Mouse (Mus musculus) limb, embryonic 14.5 days (tissue): ENCODE measurements around the gene Grid1. TPM values are rescaled to one million over a fixed set of nuclear protein-coding genes. Genes with fewer than 3 reads are reported as not detected.

ENCODE experiments used
- ATAC-seq: fragments of 200-750 bp; cut with Nextera tagmentation; 2 replicates; pipeline ENCODE4 v1.8.0; 2017; ENCODE audit warnings: low read depth, moderate number of reproducible peaks, moderate TSS enrichment; ENCODE audit not compliant: low FRiP score
- DNase-seq: peaks from one replicate; pipeline ENCODE4 v3.0.0-alpha.2; 2015; ENCODE audit warnings: low spot score
- H3K27ac ChIP-seq: fragments of 300-500 bp; sonication (generic); replicated peaks from 2 replicates; pipeline ENCODE4 v1.5.1; 2014; ENCODE audit warnings: low read depth, mild to moderate bottlenecking, low read length, moderate library complexity, mixed read lengths
- H3K27me3 ChIP-seq: fragments of 300-500 bp; sonication (generic); 2 replicates; pipeline ENCODE4 v1.6.1; 2014; ENCODE audit warnings: low read length, mixed read lengths; ENCODE audit not compliant: control insufficient read depth, insufficient read depth
- H3K36me3 ChIP-seq: fragments of 300-500 bp; sonication (generic); 2 replicates; pipeline ENCODE4 v1.6.1; 2014; ENCODE audit warnings: mild to moderate bottlenecking, low read length, moderate library complexity, mixed read lengths; ENCODE audit not compliant: control insufficient read depth, insufficient read depth
- H3K4me1 ChIP-seq: fragments of 300-500 bp; sonication (generic); 2 replicates; pipeline ENCODE4 v1.6.1; 2014; ENCODE audit warnings: antibody characterized with exemption, low read length, mixed read lengths; ENCODE audit not compliant: control insufficient read depth, insufficient read depth
- H3K4me2 ChIP-seq: fragments of 300-500 bp; sonication (generic); replicated peaks from 2 replicates; pipeline ENCODE4 v1.6.1; 2014; ENCODE audit warnings: low read depth, mild to moderate bottlenecking, low read length, moderate library complexity; ENCODE audit not compliant: severe bottlenecking
- H3K4me3 ChIP-seq: fragments of 300-500 bp; sonication (generic); replicated peaks from 2 replicates; pipeline ENCODE4 v1.5.1; 2014; ENCODE audit warnings: low read length
- H3K9ac ChIP-seq: fragments of 300-500 bp; sonication (generic); 2 replicates; pipeline ENCODE4 v1.6.1; 2014; ENCODE audit warnings: mild to moderate bottlenecking, low read depth, low read length, moderate library complexity; ENCODE audit not compliant: severe bottlenecking
- H3K9me3 ChIP-seq: fragments of 300-500 bp; sonication (generic); 2 replicates; pipeline ENCODE4 v1.6.1; 2016; ENCODE audit warnings: low read length; ENCODE audit not compliant: control insufficient read depth
- POLR2A ChIP-seq: fragments of 200-500 bp; IDR thresholded peaks from 2 replicates; pipeline ENCODE4 v1.8.0; 2012; ENCODE audit warnings: inconsistent platforms, mild to moderate bottlenecking, moderate library complexity, borderline replicate concordance; ENCODE audit not compliant: insufficient read depth, insufficient read length; ENCODE audit errors: extremely low read depth
- WGBS: fragments of 180-500 bp; shearing (Covaris S2); extraction: QIAGEN DNeasy Blood & Tissue Kit; methylation state at CpG from one replicate; pipeline ENCODE4 v1.1.7; 2014; 5-methylcytosine and 5-hydroxymethylcytosine counted together
- polyA plus RNA-seq, 2 experiments: library from polyadenylated mRNA; depleted of rRNA in 1 of 2; stranded (reverse) in 1 of 2; unstranded in 1 of 2; fragments of >200 nt; fragmentation: Nextera tagmentation in 1 of 2; extraction: Ambion mirVana in 1 of 2; gene quantifications; 2 replicates each; pipeline versions ENCODE4 v1.2.1 to v1.2.3; 2012 to 2014

The Grid1 gene
- polyA plus RNA-seq, 2 experiments: 0.87 to 2.0 TPM

- H3K27me3 ChIP-seq: no peaks in the 10 kb centered on the region
- H3K27ac ChIP-seq: no peak overlapping the region
- no peaks in the 10 kb centered on the region for H3K9me3 ChIP-seq
- no peak for TF ChIP-seq POLR2A
- DNase-seq (no peak), ATAC-seq (no peak)
- no peak overlapping the region for H3K9ac ChIP-seq
- H3K36me3 ChIP-seq: no peaks in the 10 kb centered on the region
- 85% methylated on average over 5 of the region's 5 CpGs for WGBS
- H3K4me1 ChIP-seq: no peaks in the 10 kb centered on the region
- no peak overlapping the region for H3K4me3 ChIP-seq
- no peak overlapping the region for H3K4me2 ChIP-seq
These were observed 407.7 kb downstream of the Grid1 start for GRCm38 (mm10) chr14:35227581-35227980.

- Histone ChIP-seq H3K27me3 (no peaks in the 10 kb centered on the region), H3K4me1 (no peaks in the 10 kb centered on the region), H3K9ac (no peak overlapping the region), H3K36me3 (no peaks in the 10 kb centered on the region), H3K4me3 (no peak overlapping the region), H3K27ac (no peak overlapping the region), H3K9me3 (no peaks in the 10 kb centered on the region), H3K4me2 (no peak overlapping the region)
- DNase-seq (no peak), ATAC-seq (no peak)
- TF ChIP-seq POLR2A: no peak
These were observed 411.5 kb downstream of the Grid1 start for GRCm38 (mm10) chr14:35231384-35231783.

- DNase-seq: no peak
- H3K4me1 ChIP-seq: no peaks in the 10 kb centered on the region
- H3K27me3 ChIP-seq: no peaks in the 10 kb centered on the region
- no peak overlapping the region for H3K27ac ChIP-seq
- WGBS: 39% methylated on average over 6 of the region's 6 CpGs
- no peaks in the 10 kb centered on the region for H3K9me3 ChIP-seq
- TF ChIP-seq POLR2A: no peak
- no peak for ATAC-seq
- no peak overlapping the region for H3K4me2 ChIP-seq
- no peaks in the 10 kb centered on the region for H3K36me3 ChIP-seq
- no peak overlapping the region for H3K4me3 ChIP-seq
- H3K9ac ChIP-seq: no peak overlapping the region
These were observed 423.0 kb downstream of the Grid1 start for GRCm38 (mm10) chr14:35242882-35243281.

GRCm38 (mm10) chr14:35244776-35245548 lies 425.1 kb downstream of the Grid1 start:
- no peaks in the 10 kb centered on the region for H3K4me1 ChIP-seq
- no peak overlapping the region for H3K27ac ChIP-seq
- H3K9ac ChIP-seq: no peak overlapping the region
- no peak overlapping the region for H3K4me2 ChIP-seq
- H3K36me3 ChIP-seq: no peaks in the 10 kb centered on the region
- DNase-seq (no peak), ATAC-seq (no peak)
- no peak overlapping the region for H3K4me3 ChIP-seq
- no peaks in the 10 kb centered on the region for H3K27me3 ChIP-seq
- no peaks in the 10 kb centered on the region for H3K9me3 ChIP-seq
- no peak for TF ChIP-seq POLR2A
- 59% methylated on average over 7 of the region's 7 CpGs for WGBS

GRCm38 (mm10) chr14:35250412-35250811 lies 430.5 kb downstream of the Grid1 start:
- DNase-seq (no peak), ATAC-seq (no peak)
- no peak overlapping the region for H3K4me3 ChIP-seq
- H3K9me3 ChIP-seq: no peaks in the 10 kb centered on the region
- no peak overlapping the region for H3K27ac ChIP-seq
- 83% methylated on average over 4 of the region's 4 CpGs for WGBS
- H3K9ac ChIP-seq: no peak overlapping the region
- no peaks in the 10 kb centered on the region for H3K27me3 ChIP-seq
- no peak for TF ChIP-seq POLR2A
- H3K36me3 ChIP-seq: no peaks in the 10 kb centered on the region
- H3K4me2 ChIP-seq: no peak overlapping the region
- no peaks in the 10 kb centered on the region for H3K4me1 ChIP-seq
